Mouse (Mus musculus): Measurements from ENCODE around the gene Pvalb.

GRCm38 (mm10) chr15:78206312-78206711 lies at the start of gene Pvalb:
- TF ChIP-seq POLR2A (IDR thresholded peaks at IDR 0.05; ENCODE audit: borderline replicate concordance, extremely low read depth, insufficient read depth, insufficient read length, poor library complexity, severe bottlenecking), result no peak
- no peak for TF ChIP-seq CTCF (IDR thresholded peaks at IDR 0.05; ENCODE audit: borderline replicate concordance, extremely low read depth, insufficient read depth, insufficient read length)
